Mouse (Mus musculus) megakaryocyte, embryonic 14.5 days (primary cell): ENCODE results near the gene Casq2.

Experiments used
- FLI1 ChIP-seq: IDR thresholded peaks from 2 replicates; pipeline ENCODE4 v1.6.1; 2012; ENCODE audit warnings: low read length, inconsistent platforms, mixed read lengths
- GATA1 ChIP-seq: IDR thresholded peaks from 3 replicates; pipeline ENCODE4 v1.6.1; 2012; ENCODE audit warnings: mixed read lengths, low read length, inconsistent platforms, borderline replicate concordance

DNA sequence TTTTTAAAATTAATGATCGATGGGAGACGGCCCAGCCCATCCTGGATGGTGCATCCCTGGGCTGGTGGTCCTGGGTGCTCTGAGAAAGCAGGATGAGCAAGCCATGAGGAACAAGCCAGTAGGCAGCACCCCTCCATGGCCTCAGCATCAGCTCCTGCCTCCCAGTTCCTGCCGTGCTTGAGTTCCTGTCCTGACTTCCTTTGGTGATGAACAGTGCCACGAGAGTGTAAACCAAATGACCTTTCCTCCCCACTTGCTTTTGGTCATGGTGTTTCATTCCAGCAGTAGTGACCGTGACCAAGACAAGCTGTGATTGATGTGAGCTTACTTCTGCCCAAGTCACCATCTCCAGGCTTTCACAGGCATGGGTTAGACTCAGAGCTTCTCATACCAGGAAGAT is 48.4 kb upstream of the Casq2 start:
- no peak for TF ChIP-seq GATA1
- TF ChIP-seq FLI1, result no peak
